Mouse (Mus musculus): ENCODE data around the gene Gm11938. TPM values are rescaled to one million over a fixed set of nuclear protein-coding genes. Genes with fewer than 3 reads are reported as not detected.

Gm11938 gene
- polyA plus RNA-seq, 1 experiment from 2014 or later = not detected

DNA sequence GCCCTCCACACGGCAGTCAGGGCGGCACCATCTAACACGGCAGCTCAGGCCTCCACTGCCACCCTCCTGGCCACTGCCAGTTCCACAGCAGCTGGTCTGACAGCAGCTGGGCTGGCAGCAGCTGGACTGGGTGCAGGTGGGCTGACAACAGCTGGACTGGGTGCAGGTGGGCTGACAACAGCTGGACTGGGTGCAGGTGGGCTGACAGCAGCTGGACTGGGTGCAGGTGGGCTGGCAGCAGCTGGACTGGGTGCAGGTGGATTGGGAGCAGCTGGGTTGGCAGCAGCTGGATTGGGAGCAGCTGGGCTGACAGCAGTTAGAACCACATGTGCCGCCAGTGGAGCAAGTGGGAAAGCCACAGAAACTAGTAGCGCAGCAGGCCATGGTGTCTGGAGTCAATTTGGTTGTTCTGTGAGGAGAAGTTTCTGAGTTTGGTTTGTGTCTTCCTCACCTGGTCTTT lies 19.8 kb downstream of the Gm11938 start, which contains the start of gene Krtap1-4:
Gene Krtap1-4 (minus strand): TSS at position 410 of the 460 bp plus-strand sequence.
- Histone ChIP-seq H3K27me3 (replicated peaks; ENCODE audit: control insufficient read depth, insufficient read depth, low read length) (no peaks in the 10 kb centered on the region), H3K4me1 (replicated peaks; ENCODE audit: control insufficient read depth, insufficient read depth, low read length) (no peaks in the 10 kb centered on the region), H3K9ac (ENCODE audit: low read depth, low read length) (no peak within 1 kb of the TSS), H3K4me2 (no peak within 1 kb of the TSS), H3K27ac (ENCODE audit: low read depth, low read length) (no peak within 1 kb of the TSS), H3K9me3 (ENCODE audit: control insufficient read depth, low read length) (no peaks in the 10 kb centered on the region), H3K36me3 (ENCODE audit: control insufficient read depth, insufficient read depth, low read length) (no peaks in the 10 kb centered on the region), H3K4me3 (ENCODE audit: low read depth, low read length) (no peak within 1 kb of the TSS)
- ATAC-seq (replicated peaks; ENCODE audit: low FRiP score) (no peak), DNase-seq (ENCODE audit: low spot score) (no peak)
- 75% methylated on average over 5 of the region's 5 CpGs for WGBS

DNA sequence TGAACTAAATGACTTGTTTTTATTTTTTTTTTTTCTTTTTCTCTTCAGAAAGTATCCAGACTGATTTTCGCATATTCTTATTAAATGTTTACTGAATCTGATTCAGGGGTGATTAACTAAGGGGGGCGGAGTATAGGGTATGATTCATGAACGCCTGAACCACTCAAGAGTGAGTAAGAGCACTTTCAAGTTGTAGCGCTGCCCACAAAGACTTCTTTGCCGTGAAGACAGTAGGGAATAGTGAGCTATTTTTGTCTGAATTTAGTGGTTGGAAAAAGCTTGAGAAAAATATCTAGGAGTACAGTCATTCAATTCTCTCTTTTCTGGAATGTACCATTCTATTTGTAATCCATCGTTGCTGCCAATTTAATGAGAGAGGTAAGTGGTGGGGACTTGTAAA lies 21.5 kb downstream of the Gm11938 start:
- Histone ChIP-seq H3K4me1 (replicated peaks; ENCODE audit: control insufficient read depth, insufficient read depth, low read length) (no peaks in the 10 kb centered on the region), H3K27ac (ENCODE audit: low read depth, low read length) (no peak overlapping the region), H3K36me3 (ENCODE audit: control insufficient read depth, insufficient read depth, low read length) (no peaks in the 10 kb centered on the region), H3K27me3 (replicated peaks; ENCODE audit: control insufficient read depth, insufficient read depth, low read length) (no peaks in the 10 kb centered on the region), H3K9ac (ENCODE audit: low read depth, low read length) (no peak overlapping the region), H3K4me3 (ENCODE audit: low read depth, low read length) (no peak overlapping the region), H3K4me2 (no peak overlapping the region), H3K9me3 (ENCODE audit: control insufficient read depth, low read length) (no peaks in the 10 kb centered on the region)
- ATAC-seq (replicated peaks; ENCODE audit: low FRiP score) (no peak), DNase-seq (ENCODE audit: low spot score) (no peak)
- WGBS = 80% methylated on average over 6 of the region's 6 CpGs

DNA sequence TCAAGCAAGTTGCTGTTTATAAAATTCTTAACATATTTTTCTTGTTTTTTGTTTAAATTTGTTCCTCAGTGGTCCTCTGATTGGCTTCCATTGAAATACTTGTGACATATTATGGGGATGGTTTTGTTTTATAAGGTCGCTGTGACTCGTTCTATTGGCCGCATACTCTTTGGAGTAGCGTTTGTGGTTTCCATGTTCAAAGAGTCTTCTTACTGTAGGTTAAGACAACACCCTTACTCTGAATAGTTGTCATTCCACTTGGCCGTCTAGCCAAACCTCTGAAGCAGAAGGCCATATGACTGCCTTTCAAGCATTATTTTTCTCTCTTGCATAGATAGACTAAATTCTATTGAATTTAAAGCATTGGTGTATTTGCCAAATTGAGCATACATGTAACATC lies 22.1 kb downstream of the Gm11938 start:
- H3K27ac ChIP-seq (ENCODE audit: low read depth, low read length) = no peak overlapping the region
- H3K27me3 ChIP-seq (replicated peaks; ENCODE audit: control insufficient read depth, insufficient read depth, low read length) = no peaks in the 10 kb centered on the region
- H3K36me3 ChIP-seq (ENCODE audit: control insufficient read depth, insufficient read depth, low read length) = no peaks in the 10 kb centered on the region
- ATAC-seq (replicated peaks; ENCODE audit: low FRiP score) (no peak), DNase-seq (ENCODE audit: low spot score) (no peak)
- no peak overlapping the region for H3K4me2 ChIP-seq
- H3K9ac ChIP-seq (ENCODE audit: low read depth, low read length) = no peak overlapping the region
- WGBS = 86% methylated on average over 5 of the region's 5 CpGs
- H3K9me3 ChIP-seq (ENCODE audit: control insufficient read depth, low read length) = no peaks in the 10 kb centered on the region
- no peak overlapping the region for H3K4me3 ChIP-seq (ENCODE audit: low read depth, low read length)
- H3K4me1 ChIP-seq (replicated peaks; ENCODE audit: control insufficient read depth, insufficient read depth, low read length) = no peaks in the 10 kb centered on the region

DNA sequence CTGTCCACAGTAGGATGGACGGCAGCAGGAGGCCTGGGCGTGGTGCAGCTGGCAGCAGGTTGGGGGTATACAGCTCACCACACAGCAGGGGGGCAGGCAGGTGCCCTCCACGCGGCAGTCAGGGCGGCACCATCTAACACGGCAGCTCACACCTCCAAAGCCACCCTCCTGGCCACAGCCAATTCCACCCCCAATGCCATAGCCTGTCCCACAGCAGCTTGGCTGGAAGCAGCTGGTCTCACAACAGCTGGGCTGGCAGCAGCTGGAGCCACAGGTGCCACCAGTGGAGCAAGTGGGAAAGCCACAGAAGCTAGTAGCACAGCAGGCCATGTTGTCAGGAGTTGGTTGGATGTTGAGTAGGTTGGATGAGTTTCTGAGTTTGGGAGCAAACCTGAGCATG lies 22.5 kb downstream of the Gm11938 start, which contains the start of gene Krtap1-5:
Gene Krtap1-5 (minus strand): TSS at position 381 of the 400 bp plus-strand sequence.
- no peak for ATAC-seq (replicated peaks; ENCODE audit: low FRiP score)

DNA sequence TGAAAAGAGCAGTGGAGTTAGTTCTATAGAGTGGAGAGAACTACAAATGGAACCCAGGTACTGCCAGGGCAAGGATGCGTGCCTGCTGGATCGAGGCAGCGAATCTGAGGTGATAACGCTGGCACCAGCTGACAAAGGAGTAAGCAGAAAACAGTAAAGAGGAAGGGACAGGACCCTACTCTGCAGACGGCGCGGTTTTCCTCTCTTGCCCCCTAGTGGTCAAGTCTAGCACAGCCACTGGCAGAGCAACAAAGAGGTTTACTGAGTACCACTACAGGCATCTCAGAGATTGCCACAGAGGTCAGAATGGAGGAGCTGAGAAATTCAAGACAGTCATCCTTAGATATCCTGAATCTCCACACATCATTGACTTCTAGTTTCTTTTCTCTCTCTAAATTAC lies 29.0 kb downstream of the Gm11938 start:
- 3% methylated on average over 7 of the region's 7 CpGs for WGBS
- H3K4me1 ChIP-seq (replicated peaks; ENCODE audit: control insufficient read depth, insufficient read depth, low read length) = no peaks in the 10 kb centered on the region
- H3K4me2 ChIP-seq = peak overlapping the region; percentile 35; the same call in 1 of the 2 replicates
- peak; percentile 47 for DNase-seq (ENCODE audit: low spot score)
- no peak overlapping the region for H3K4me3 ChIP-seq (ENCODE audit: low read depth, low read length)
- H3K27ac ChIP-seq (ENCODE audit: low read depth, low read length) = no peak overlapping the region
- H3K36me3 ChIP-seq (ENCODE audit: control insufficient read depth, insufficient read depth, low read length) = no peaks in the 10 kb centered on the region
- ATAC-seq (replicated peaks; ENCODE audit: low FRiP score) = 0 out of 2 replicates have a peak, but pooled peaks have one; percentile 56
- no peak overlapping the region for H3K9ac ChIP-seq (ENCODE audit: low read depth, low read length)
- H3K9me3 ChIP-seq (ENCODE audit: control insufficient read depth, low read length) = no peaks in the 10 kb centered on the region
- H3K27me3 ChIP-seq (replicated peaks; ENCODE audit: control insufficient read depth, insufficient read depth, low read length) = no peaks in the 10 kb centered on the region

More for the DNA sequence above, 22.5 kb downstream of the Gm11938 start, which contains the start of gene Krtap1-5:
- Histone ChIP-seq H3K27me3 (replicated peaks; ENCODE audit: control insufficient read depth, insufficient read depth, low read length) (no peaks in the 10 kb centered on the region), H3K9me3 (ENCODE audit: control insufficient read depth, low read length) (no peaks in the 10 kb centered on the region), H3K9ac (ENCODE audit: low read depth, low read length) (no peak within 1 kb of the TSS), H3K4me2 (no peak within 1 kb of the TSS), H3K36me3 (ENCODE audit: control insufficient read depth, insufficient read depth, low read length) (no peaks in the 10 kb centered on the region), H3K27ac (ENCODE audit: low read depth, low read length) (no peak within 1 kb of the TSS), H3K4me3 (ENCODE audit: low read depth, low read length) (no peak within 1 kb of the TSS), H3K4me1 (replicated peaks; ENCODE audit: control insufficient read depth, insufficient read depth, low read length) (no peaks in the 10 kb centered on the region)
- WGBS = 89% methylated on average over 6 of the region's 6 CpGs
- DNase-seq (ENCODE audit: low spot score) = no peak

DNA sequence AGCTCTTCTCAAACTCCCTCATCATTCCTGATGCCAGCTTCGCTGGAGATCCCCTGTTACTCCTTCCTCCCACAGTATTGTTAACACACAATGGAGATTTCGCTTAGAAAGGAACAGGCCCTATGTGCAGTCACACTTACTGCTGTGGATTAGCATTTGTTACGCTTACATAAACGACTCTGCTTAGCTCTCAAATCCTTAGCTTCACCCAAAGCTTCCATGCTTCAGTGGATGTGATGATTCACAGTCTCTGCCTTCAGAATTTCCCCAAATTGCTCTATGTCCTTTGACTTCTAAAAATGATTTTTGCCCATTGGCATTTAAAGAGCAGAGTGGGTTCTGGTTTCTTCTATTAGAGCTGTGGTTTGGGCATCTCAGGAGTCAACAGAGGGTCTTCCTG lies 29.9 kb downstream of the Gm11938 start:
- H3K4me3 ChIP-seq (ENCODE audit: low read depth, low read length) = no peak overlapping the region
- no peak overlapping the region for H3K9ac ChIP-seq (ENCODE audit: low read depth, low read length)
- H3K27me3 ChIP-seq (replicated peaks; ENCODE audit: control insufficient read depth, insufficient read depth, low read length) = no peaks in the 10 kb centered on the region
- no peaks in the 10 kb centered on the region for H3K9me3 ChIP-seq (ENCODE audit: control insufficient read depth, low read length)
- H3K36me3 ChIP-seq (ENCODE audit: control insufficient read depth, insufficient read depth, low read length) = no peaks in the 10 kb centered on the region
- no peak for ATAC-seq (replicated peaks; ENCODE audit: low FRiP score)
- no peak overlapping the region for H3K4me2 ChIP-seq
- DNase-seq (ENCODE audit: low spot score) = no peak
- WGBS = 60% methylated on average over 4 of the region's 4 CpGs
- no peaks in the 10 kb centered on the region for H3K4me1 ChIP-seq (replicated peaks; ENCODE audit: control insufficient read depth, insufficient read depth, low read length)
- no peak overlapping the region for H3K27ac ChIP-seq (ENCODE audit: low read depth, low read length)

DNA sequence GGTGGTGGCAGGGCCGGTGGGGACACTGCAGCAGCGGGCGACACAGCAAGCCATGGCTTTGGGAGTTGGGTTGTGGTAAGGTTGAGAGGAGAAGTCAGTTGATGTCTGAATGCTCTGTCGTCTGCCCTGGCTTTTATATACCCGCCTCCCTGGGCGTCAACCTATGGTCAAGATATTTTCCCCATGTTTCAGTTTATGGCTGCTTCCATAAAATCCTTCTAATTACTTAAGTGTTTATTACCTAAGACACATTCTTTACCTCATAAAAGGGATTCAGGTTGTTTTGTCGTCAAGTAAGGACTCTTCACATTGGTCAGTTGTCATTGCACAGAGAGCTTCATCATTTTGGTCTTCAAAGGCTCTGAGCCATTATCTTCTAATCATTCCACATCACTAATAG lies 36.6 kb downstream of the Gm11938 start, which contains the start of gene Krtap3-1:
Gene Krtap3-1 (minus strand): TSS at position 101 of the 400 bp plus-strand sequence.
- Histone ChIP-seq H3K9ac (ENCODE audit: low read depth, low read length) (no peak within 1 kb of the TSS; the same call in 1 of the 2 replicates), H3K27me3 (replicated peaks; ENCODE audit: control insufficient read depth, insufficient read depth, low read length) (no peaks in the 10 kb centered on the region), H3K36me3 (ENCODE audit: control insufficient read depth, insufficient read depth, low read length) (no peaks in the 10 kb centered on the region), H3K27ac (ENCODE audit: low read depth, low read length) (no peak within 1 kb of the TSS), H3K4me2 (no peak within 1 kb of the TSS), H3K4me3 (ENCODE audit: low read depth, low read length) (no peak within 1 kb of the TSS), H3K9me3 (ENCODE audit: control insufficient read depth, low read length) (no peaks in the 10 kb centered on the region), H3K4me1 (replicated peaks; ENCODE audit: control insufficient read depth, insufficient read depth, low read length) (no peaks in the 10 kb centered on the region)
- no peak for ATAC-seq (replicated peaks; ENCODE audit: low FRiP score)
- WGBS = 87% methylated on average over 7 of the region's 7 CpGs
- DNase-seq (ENCODE audit: low spot score) = no peak

DNA sequence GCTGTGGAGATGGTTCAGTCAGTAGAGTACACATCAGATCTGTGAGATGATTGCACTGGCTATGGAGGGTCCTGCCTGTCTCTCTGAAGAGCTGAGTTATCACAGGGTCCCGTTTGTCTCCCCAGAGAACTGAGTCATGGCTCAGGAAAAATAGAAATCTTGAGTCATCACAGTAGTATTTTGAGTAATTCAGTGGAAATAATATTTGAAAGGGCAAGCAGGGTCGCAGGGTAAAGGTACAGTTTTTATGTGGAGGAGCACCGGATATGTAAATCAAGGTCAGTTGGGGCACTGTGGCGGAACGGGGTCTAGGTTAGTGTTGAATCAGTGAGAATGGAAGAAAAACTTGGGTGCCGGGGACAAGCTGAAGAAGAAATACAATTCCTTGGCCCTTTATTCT lies 40.5 kb downstream of the Gm11938 start:
- DNase-seq (ENCODE audit: low spot score) (no peak), ATAC-seq (replicated peaks; ENCODE audit: low FRiP score) (no peak)
- H3K27me3 ChIP-seq (replicated peaks; ENCODE audit: control insufficient read depth, insufficient read depth, low read length) = no peaks in the 10 kb centered on the region
- 77% methylated on average over 6 of the region's 6 CpGs for WGBS
- H3K9me3 ChIP-seq (ENCODE audit: control insufficient read depth, low read length) = no peaks in the 10 kb centered on the region
- no peak overlapping the region for H3K4me2 ChIP-seq
- H3K36me3 ChIP-seq (ENCODE audit: control insufficient read depth, insufficient read depth, low read length) = no peaks in the 10 kb centered on the region
- H3K4me1 ChIP-seq (replicated peaks; ENCODE audit: control insufficient read depth, insufficient read depth, low read length) = no peaks in the 10 kb centered on the region
- no peak overlapping the region for H3K4me3 ChIP-seq (ENCODE audit: low read depth, low read length)
- no peak overlapping the region for H3K9ac ChIP-seq (ENCODE audit: low read depth, low read length)
- H3K27ac ChIP-seq (ENCODE audit: low read depth, low read length) = no peak overlapping the region

DNA sequence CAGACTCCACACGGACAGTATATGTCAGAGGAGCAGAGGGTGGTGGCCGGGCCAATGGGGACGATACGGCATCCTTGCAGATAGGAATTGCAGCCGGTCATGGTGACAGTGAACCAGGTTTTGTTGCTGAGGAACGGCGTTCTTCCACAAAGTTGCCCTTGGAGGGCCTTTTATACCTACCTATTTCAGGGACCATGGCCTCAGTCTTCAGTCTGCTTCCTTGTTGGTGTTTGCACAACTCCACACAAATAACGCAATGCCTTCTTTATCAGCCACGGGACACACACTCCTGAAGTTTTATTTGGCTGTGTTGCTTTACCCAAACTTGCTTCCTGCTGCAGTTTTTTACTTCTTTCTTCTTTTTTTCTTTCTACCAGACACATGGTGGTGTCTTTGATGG lies 43.7 kb downstream of the Gm11938 start, which contains the start of gene Gm11939:
Gene Gm11939 (minus strand): TSS at position 101 of the 400 bp plus-strand sequence.
- ATAC-seq (replicated peaks; ENCODE audit: low FRiP score) (no peak), DNase-seq (ENCODE audit: low spot score) (no peak)
- Histone ChIP-seq H3K9ac (ENCODE audit: low read depth, low read length) (no peak within 1 kb of the TSS), H3K4me2 (no peak within 1 kb of the TSS), H3K27ac (ENCODE audit: low read depth, low read length) (no peak within 1 kb of the TSS), H3K36me3 (ENCODE audit: control insufficient read depth, insufficient read depth, low read length) (no peaks in the 10 kb centered on the region), H3K27me3 (replicated peaks; ENCODE audit: control insufficient read depth, insufficient read depth, low read length) (no peaks in the 10 kb centered on the region), H3K4me1 (replicated peaks; ENCODE audit: control insufficient read depth, insufficient read depth, low read length) (no peaks in the 10 kb centered on the region), H3K9me3 (ENCODE audit: control insufficient read depth, low read length) (no peaks in the 10 kb centered on the region), H3K4me3 (ENCODE audit: low read depth, low read length) (no peak within 1 kb of the TSS)
- 86% methylated on average over 9 of the region's 9 CpGs for WGBS
